Mouse (Mus musculus) left cerebral cortex, postnatal 25 days (tissue): Measurements from ENCODE around the gene Slc45a1. TPM values are rescaled to one million over a fixed set of nuclear protein-coding genes. Genes with fewer than 3 reads are reported as not detected.

ENCODE experiments used
- DNase-seq, 2 experiments: peaks; one replicate each; pipeline ENCODE4 v3.0.0; 2022; ENCODE audit warnings: low spot score in 2 of 2, mixed read lengths in 1 of 2
- intact Hi-C: fragments of 180-260 bp; cut with DNase I; formaldehyde crosslinking; loops from one replicate; pipeline ENCODE4 v1.15.1; 2025
- total RNA-seq, 2 experiments: library from RNA; stranded (reverse); gene quantifications; 2 replicates each; pipeline ENCODE4 v1.2.3; 2021

Slc45a1 gene
- total RNA-seq = 10 to 100 TPM; 43.0 to 45.1 TPM

DNA sequence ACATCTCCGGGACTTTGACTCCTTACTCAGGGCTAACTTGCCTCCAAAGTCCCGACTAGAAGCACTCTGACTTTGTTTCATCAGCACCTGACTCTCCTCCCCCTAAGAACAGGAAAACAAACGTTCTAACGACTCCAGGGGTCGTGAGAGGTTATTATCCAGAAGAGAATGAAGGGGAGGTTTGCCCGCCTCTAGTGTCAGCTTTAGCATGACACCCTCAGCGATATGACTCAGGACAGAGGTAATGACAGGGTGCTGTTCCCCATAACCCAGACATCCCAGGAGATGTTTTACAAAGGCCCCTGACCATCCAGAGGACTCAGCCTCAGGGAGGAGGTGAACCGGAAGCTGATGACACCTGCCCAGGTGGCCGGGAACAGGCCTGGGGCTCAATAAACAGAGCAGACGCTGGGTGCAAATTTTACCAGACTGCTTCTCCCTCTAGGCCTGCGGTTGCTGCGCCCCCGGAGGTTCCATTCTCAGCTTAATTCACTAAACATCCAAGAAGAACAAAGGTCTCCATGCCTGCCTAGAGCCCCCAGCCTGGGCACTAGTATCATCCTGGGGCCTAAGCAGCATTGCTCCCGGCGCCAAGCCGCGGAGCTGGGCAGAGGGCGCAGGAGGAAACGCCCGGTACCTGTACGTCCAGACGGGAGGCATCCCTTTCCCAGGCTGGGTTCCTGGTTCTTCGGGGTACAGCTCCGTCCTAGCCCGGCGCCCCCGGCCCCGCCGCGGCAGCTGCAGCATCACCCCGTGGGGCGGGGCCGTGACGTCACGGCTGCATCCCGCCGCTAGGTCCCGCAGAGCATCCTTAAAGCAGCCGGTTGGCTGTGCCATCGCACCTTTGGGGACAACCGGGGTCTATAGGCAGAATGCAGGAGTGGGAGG, at the start of gene Slc45a1:
Gene Slc45a1, minus strand, starts transcription at position 785 of the 888 bp plus-strand sequence.
- DNase-seq = peak; percentile 60 to 66
- intact Hi-C loops = no loop called here

DNA sequence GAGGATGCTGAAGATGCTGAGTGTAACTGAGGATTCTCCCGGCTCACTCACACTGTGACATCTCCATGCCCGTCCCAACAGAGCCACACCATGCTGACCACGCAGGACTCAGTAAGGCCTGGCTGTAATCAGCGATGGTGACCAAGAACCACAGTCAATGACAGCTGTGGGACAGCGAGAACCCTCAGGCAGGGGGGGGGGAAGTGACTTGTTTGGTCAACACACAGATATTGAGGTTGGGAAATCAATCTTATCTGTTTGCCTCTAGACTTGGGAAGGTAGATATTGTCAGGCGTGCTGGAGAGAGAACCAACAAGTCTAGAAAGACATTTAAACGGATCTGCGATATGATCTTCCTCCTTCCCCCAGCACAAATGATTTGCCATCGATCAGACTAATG, 48.9 kb upstream of the Slc45a1 start:
- intact Hi-C loops = no loop called here
- DNase-seq = no peak

DNA sequence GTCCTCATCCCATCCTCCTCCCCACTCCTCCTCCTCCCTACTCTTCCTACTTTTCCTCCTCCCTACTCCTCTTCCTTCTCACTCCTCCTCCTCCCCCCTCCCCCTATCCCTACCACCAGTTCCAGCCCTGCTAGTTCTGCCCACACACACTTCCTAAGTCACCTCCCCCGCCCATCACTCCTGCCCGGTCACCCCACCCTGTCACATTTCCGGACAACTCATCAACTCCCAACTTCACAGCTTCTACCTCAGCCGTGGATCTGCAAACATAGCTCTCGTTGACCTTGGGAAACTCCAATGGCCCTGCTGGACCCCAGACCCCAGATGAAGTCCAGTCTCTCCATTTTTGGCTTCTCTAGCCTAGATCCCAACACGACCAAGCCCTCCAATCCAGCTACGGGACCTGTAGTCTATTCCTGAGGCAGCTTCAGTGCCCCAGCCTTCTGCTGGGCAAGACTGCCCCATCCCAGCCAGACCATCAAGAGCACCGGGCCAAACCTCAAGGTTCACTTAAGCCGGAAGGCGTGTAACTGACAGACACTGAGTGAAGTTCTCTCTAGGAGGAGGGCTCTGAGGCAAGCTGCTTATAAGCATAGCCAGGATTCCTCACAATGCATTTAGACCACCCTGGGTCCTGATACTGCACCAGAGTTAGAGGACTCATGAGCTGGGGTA, 42.6 kb upstream of the Slc45a1 start:
- intact Hi-C loops = no loop called here
- no peak for DNase-seq

DNA sequence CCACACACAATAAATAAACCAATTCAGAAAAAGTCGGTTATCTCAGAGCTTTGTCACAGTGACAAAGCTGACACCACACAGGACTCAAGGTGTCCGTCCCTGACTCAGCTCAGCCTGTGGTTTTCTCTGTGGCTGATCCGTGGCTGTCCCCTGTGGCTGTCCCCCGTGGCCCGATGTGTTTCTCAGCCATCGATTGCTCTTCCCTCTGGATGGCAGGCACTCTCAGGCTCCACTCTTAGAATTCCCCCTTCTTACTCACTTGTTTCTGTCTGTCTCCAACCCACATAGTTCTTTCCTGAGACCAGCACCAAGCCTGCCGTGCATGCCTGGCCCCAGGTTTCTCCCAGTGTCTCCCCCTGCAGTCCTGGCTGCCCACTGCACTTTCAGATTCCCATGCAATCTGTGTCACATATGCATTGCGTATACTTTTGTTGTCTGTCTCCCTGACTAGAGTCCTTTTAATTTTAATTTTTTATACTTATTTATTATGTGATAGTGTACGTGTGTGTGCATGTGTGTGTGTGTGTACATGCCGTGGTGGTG, 41.0 kb upstream of the Slc45a1 start:
- no peak for DNase-seq
- intact Hi-C loops = no loop called here

DNA sequence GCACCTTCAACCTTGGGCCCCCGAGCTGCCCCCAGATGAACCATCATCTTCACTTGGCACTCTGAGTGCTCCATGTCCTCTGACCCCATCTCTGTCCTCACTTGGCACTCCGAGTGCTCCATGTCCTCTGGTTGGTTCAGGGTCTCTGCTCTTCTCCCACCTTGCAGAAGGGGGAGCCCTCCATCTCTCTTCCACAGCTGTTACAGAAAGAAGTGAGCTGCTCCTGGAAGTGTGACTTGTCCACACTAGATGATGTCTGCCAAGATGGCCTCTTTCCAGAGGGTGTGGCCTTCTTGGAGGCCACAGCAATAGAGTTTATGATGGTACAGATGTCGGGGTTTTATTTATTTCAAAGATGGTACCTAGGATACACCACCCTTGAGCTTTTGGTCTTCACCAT, 38.8 kb upstream of the Slc45a1 start:
- intact Hi-C loops = no loop called here

DNA sequence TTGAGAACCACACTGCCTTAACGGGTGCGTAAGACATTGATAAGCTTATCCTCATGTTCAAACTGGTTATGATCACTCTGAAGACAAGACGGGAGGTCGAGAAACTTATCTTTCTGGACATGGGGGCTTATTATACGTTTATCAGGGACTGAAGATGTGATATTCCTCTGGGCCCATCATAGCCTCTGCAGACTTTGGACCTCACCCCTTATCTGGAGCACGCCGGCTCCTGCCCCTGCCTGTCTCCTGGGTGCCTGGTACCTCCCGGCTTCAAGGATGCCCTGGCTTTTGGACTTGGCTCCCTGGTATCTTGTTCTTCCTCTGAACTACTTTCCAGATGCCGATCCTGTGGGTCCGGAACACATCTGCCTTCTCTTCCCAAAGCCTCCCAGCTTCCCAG, 37.6 kb upstream of the Slc45a1 start:
- intact Hi-C loops = no loop called here
- no peak for DNase-seq

More for the DNA sequence above, 38.8 kb upstream of the Slc45a1 start:
- DNase-seq = no peak

DNA sequence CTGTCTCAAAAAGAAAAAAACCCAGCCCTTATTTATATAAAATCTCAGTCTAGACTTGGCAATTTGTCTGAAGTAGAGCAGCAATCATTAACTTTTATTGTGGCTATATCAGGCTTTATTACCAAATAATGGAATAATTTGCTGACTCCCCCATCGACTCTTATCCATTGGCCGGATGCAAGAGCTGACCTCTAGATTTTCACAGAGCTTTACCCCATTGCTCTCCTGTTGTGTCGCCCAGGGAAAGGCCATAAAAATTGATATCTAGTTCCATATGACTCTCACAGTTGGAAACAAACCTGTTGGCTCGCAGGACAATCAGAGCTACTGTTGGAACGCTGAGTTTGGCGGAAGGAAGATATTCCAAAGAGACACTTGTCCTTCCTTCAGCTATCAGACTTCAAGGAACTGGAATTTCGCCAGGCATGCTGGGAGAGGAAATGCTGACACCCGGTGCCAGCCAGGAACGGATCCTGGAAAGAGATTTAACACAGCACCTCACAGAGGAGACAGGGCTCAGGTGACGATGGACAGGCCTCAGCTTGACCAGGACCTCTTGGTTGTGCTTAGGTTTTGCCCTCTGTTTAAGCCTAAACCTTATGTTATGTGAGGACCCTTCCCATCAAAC, 35.3 kb upstream of the Slc45a1 start:
- intact Hi-C loops = no loop called here
- no peak for DNase-seq

DNA sequence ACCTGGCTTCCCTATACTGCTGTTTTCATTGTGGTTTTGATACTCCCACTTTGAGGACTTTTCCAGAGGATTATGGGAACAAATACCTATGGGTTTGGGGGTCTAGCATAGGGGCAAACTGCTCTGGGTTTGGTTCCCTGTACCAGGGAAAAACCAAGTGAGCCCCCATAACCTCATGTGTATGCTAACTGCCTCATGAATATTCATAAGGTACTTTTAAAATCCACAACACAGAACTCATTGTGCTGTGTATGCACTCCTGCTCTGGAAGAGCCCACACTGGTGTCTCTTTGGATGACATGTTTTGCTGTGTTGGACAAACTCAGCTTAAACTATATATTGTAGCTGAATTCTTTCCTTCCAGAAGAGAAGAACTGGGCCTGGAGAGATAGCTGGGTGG, 34.6 kb upstream of the Slc45a1 start:
- no peak for DNase-seq
- intact Hi-C loops = no loop called here

DNA sequence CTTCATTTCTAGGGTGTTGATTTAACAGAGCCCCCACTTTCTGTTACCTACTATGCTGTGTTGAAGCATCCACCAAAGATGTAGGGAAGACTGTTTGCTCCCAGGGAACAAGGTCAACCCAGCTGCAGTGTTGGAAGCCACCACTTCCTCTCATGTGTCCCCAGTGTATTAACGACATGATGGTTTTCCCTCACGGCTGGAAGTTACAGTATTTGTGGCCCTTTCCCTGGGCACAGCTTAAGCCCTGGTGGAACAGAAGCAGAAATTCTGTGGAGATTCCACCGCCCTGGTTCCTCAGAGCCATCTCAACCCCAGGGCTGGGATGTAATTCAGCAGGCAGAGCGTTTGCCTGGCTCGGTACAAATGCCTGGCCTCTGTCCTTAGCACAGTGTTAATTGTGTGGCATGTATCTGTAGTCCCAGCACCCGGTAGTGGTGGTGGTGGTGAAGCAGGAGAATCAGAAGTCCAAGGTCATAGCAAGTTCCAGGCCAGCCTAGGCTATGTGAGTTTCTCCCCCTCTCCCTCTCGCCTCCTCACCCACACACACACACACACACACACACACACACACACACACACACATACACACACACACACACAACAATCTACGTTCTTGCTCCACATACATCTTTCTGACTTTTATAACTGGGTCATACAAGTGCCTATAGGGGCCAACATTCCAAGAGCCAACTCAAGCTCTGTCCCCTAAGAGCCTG, 34.0 kb upstream of the Slc45a1 start:
- no peak for DNase-seq
- intact Hi-C loops = no loop called here

DNA sequence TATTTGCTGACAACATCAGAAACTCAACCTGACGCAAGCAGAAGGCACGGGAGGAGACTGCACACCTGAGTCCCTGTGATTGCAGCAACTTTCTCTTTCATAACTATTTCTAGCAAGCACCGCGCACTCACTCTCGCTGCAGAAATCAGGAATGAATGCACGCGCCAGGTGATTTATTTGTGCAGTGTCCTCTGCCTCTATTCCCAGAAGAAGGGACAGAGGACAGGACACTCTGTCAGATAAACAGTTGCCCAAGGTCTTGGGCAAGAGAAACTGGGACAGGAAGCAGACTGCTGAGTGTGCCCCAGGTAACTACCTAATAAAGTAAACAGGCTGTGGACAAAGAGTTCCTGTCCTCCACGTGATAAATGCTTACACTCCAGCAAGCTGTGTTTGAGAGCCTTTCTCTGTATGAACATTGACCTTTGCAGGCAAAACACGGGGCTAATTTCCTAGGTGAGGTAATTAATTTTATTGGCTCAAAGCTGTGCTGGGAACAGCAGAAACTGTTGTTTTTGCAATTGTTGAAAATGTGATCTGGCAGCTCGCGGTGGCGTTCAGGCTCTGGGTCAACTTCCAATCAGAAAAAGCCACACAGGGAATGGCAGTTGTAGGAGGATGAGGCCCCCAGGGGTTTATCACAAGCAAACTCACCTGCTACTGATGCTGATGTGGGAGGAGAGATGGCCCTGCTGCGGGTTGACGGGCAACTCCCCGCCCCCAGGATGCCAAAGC, 33.2 kb upstream of the Slc45a1 start:
- intact Hi-C loops = no loop called here
- no peak for DNase-seq

DNA sequence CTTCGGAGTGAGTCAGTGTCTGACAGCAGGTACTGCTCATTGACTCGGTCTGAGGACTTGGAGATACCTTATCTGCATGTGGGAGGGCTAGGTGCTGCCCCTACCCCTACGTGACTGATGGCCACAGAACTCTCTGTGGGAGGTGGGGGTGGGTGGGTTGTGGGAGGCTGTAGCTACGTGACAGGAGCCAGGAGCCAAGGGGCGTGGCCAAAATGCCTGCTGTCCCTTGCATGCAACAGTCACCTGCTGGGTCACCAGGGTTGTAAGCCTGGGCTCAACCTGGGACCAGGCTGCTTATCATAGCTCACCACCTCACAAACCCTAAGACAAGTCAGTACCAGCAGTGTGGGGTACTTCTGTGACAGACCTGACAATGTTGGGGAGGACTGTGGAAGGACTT, 28.4 kb upstream of the Slc45a1 start:
- no peak for DNase-seq
- intact Hi-C loops = loop anchor here (2.0 kb wide), 1 partner anchor 16 kb away; no protein-coding TSS in a partner anchor

DNA sequence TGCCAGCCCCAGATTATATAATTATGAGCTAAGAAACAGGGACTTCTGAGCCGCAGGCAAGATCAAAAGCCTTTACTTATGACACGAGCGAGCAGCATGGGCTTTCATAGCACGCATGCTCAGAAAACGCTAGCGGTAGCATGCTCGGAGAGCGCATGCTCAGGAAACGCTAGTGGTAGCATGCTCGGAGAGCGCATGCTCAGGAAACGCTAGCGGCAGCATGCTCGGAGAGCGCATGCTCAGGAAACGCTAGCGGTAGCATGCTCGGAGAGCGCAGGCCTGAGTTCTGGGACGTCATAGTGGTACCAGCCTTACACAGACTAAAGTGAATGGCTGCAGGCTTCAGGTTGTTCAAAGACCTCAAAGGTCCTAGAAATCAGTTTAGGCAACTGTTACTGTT, 26.8 kb upstream of the Slc45a1 start:
- intact Hi-C loops = no loop called here
- DNase-seq = no peak

DNA sequence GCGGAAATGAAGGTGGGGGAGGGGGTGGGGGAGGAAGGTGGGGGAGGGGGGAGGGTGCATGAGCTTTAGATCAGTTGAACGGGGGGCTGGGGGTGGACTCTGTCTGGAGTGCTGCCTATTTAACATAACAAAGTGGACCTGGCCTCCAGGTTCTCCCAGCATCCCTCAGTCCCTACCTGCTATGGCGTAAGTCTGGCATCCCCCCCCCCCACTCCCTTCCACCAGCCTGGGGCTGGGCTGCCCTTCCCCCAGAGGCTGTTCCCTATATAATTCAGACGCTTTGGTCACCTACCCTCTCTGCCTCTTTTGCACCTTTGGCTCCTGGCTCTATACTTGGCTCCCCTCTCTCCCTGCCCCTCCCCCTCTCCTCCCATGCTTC, 25.9 kb upstream of the Slc45a1 start:
- intact Hi-C loops = no loop called here
- no peak for DNase-seq

DNA sequence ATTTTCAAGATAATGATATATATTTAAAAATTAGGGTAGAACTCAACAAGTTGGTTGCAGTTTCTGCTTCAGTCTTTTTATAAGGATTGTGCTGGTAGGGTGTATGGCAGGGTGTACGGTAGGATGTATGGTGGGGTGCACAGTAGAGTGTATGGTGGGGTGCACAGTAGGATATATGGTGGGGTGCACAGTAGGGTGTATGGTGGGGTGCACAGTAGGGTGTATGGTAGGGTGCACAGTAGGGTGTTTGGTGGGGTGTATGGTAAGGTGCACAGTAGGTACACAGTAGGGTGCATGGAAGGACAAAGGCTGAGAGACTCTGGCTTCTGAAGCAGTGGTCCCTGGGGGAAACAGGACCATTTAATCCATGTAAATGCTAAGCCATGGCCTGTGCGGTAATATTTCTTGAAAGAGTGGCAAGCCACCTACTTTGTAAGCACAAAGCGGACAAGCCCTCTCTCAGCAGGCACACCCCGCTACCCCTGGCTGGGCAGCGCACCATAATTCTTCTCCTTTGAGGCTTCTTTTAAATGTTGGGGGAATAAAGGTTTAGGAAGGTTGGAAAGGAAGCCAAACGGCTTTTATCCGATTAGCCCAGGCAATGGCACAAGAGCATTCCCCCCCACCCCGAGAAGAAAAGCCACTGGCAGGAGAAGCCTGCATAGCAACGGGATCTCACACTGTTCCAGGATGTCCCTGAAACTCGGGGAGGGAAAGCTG, 25.3 kb upstream of the Slc45a1 start:
- intact Hi-C loops = no loop called here
- DNase-seq = no peak

DNA sequence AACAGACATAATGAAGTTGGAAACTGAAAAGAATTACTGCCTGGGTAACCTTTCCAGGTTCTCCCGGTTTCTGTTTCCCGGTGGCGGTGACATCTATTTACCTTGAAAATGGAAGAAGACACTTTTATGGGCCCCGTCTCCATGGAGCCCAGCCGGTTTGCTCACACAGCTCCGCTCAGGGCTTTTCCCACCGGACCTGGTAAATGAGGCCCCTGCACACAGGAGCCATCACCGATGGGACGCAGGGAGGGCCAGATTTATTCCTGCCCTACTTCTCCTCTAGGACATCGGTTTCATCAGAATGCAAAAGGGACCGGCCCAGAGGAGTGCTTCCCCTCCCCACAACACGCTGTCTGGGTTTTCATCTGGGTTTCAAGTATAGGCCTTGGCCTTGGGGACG, 24.1 kb upstream of the Slc45a1 start:
- intact Hi-C loops = no loop called here

DNA sequence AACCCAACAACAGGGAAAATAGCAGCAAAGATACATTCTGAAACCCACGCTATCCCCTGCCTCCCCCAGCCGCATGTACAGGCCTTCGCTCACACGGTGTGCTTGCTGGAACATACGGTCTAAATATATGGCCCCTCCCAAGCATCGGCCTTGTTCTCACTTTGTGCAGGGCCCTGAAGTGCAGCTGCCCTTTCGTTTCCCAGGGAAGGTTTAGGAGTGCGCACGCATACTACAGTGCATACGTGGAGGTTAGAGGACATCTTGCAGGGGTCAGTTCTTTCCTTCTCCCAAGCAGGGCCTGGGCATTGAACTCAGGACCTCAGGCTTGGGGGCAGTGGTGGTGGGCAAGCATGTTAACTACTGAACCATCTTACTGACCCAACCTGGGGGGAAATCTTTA, 23.3 kb upstream of the Slc45a1 start:
- intact Hi-C loops = no loop called here
- no peak for DNase-seq

More for the DNA sequence above, 24.1 kb upstream of the Slc45a1 start:
- no peak for DNase-seq

DNA sequence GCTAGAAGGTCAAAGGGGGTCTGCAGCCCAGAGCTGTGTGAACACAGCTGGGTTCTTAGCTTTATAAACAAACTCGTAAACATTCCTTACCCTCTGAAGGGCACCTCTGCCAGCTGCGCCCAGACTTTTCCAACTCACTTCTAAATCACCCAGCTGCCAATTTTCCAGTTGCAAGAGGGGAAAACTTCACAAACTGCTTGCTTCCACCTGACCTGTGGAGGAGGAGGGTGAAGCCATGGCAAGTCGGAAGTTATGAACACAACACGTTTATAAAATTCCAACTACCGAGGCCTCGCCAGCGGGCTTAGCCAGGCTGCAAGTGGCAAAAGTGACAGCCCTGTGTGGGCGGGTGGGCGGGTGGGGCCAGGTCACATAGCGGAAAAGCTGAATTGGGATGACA, 13.8 kb upstream of the Slc45a1 start:
- intact Hi-C loops = no loop called here

DNA sequence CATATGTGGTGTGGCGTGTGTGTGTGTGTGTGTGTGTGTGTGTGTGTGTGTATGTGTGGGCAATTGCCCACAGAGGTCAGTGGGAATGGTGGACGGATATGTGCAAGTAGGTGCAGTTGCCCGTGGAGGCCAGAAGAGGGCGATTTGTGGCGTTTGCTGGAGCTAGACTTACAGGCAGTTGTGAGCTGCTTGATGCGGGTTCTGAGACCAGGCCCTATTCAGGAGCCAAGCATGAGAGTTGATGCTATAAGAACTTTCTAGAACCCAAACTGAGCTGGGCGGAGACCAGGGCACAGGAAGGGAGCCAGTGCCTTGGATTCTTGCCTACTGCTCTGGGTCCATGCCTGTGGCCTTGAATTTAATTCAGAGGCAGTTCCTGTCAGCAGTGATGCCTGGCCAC, 12.8 kb upstream of the Slc45a1 start:
- DNase-seq = no peak
- intact Hi-C loops = no loop called here

More for the DNA sequence above, 13.8 kb upstream of the Slc45a1 start:
- DNase-seq = no peak
